Mouse (Mus musculus) telencephalon, adult 2 months (tissue): ENCODE results near the gene Nkx6-2.

Source experiments
- DNase-seq: peaks from one replicate; pipeline ENCODE4 v3.0.0-alpha.2; 2011; ENCODE audit warnings: low read depth, low spot score

The Nkx6-2 gene

DNA sequence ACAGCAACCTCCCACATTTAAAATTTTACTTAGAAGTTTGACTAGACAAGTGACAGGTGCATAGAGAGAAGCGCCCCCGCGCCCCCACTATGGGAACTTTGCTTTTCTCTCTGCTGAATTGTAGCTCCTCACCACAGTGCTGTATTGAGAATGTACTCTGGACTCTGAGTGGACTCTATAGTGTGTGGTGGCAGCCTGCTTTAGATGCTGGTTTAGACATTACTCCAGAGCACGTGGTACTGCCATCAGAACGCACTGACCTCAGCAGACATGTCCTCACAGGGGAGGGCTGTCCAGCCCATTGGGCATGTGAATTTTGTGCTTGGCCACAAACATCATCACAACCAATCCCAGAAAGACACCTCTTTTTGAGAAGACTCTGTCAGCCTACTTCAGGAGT lies 11.8 kb downstream of the Nkx6-2 start:
- no peak for DNase-seq

DNA sequence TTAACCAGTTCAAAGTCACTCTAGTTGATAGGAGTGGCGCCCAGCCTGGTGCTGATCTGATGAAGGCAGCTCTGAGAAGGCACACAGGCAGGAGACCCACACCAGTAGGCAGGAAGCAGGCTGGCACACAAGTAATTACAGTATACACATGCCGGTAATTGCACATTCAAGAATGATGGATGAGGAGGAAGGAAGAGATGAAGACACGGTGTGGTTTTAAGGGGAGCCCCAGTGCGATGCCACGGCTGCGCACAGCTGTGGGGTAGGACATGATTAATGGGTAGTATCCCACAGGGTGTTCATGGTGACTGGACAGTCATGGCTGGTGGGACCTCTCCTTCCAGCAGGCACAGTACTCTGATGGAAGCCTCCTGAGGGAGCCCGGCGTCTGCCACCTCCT lies 16.1 kb downstream of the Nkx6-2 start:
- no peak for DNase-seq

DNA sequence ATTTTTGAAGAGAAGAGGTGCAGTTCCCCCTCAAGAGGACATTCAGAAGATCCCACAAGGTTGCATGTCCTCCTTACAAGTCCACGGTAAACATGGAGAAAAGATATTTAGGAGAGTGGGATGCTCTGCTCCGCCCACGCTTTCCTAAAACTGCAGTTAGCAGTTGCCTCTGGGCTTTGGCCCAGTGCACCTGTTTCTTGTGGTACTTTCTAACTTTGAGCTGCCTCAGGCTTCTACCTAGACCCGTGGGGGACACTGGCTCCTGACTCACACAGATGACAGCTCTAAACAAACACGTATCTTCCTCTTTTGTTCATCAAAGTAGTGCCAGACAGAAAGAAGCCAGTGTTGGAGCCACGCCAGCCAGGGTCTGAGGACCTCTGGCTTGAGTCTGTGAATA lies 16.6 kb downstream of the Nkx6-2 start:
- DNase-seq: no peak

DNA sequence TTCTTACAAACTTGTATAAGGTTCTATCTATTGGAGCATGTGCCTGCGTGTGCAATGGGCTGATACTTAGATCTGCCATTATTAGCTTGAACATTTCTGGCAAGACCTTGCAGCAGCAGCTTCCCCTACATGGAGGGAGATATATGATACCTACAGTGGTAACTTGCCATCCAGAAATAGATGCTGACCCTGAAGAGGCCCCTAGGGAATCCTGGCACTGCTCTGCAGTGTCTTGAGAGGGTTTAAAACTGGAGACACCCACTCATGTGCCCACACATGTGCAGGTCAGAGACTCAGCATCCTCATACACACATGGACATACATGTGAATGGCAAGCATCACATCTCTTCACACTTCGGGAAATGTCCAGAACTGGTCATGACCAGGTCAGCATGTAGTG lies 18.4 kb downstream of the Nkx6-2 start:
- DNase-seq: no peak

DNA sequence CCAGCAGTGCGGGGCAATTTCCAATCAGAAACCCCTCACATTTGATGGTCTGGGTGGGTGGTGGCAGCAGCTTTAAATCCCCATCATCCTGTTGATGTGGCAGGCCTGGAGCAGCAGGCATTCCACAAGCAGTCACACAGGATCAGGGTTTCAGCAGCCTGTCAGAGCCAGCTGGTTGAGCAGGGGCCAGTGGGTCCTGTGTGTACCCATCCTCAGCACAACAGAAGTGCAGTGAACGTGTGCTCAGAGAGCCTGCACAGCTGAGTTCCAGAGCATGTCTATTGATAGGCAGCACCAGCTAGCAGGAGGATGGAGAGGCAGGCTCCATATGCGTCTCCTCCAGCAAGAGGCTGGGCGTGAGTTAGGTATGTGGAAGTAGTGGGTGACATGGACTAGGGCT lies 19.2 kb downstream of the Nkx6-2 start:
- DNase-seq: no peak

DNA sequence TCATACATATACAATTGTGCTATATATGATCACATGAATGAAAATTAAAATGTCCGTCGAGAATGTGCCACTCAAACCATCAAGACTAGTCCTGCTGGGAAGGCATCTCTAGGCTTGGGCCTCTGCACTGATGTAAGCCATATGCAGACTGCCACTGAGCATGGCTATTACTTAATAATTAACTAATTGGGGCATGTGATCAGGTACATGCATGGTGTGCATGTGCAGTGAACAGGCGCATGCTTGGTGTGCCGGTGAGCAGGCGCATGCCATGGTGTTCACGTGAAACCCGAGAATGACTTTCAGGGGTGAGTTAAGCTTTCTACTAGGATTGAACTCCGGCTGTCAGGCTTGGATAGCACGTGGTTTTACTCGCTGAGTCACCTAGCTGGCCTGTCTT lies 22.9 kb downstream of the Nkx6-2 start:
- DNase-seq: no peak

DNA sequence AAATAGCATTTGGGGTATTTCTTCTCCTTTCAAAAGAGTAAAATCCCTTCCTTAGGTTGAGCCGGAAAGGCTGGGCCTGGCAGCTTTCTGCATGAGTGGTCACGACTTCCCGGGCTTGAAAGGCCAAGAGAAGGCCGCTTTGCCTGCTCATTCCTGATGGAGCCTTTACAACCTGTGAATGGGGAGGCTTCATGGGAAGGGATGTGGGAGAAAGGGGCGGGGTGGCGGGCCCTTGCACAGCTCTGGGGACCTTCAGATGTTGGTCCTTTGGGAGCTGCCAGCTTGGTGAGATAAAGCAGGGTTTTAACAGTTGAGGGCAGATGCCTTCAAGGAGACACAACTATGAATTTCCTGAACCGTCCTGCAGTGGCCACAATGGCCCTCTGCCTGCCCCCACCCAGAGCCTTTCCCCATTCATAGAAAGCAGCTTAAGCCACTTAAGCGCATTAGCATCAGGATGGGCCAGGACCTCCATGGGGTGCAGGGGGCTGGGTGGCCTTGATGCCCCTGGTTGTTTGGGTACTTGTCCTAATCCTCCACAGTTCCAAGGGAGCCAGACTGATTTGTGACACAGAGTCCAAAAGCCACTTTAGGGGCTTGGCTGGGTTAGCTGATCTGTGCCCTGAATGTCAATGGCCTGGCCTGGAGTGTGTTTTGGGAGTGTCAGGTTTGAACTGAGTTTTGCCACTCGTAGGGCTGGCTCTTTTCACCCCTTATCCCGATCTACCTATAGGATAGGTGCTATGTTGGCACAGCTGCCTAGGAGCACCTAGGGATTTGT lies 25.7 kb downstream of the Nkx6-2 start:
- no peak for DNase-seq

DNA sequence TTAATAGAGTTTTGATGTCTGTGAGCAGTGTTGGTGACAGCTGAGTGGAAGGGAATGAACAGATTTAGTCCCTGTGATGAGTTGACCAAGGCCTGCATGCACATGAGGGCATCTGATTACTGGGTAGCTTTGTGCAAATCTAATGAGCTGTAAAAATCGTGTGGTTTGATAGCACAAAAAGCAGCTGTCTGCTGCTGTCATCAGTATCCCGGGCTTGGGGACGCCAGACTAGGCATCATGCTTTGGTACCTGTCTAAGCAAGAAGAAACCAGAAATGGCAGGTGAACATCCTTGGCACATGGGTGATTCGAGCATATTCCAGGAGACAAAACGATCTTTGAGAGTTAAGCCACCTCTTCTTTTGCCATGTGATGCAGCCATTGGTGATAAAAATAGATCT lies 26.3 kb downstream of the Nkx6-2 start:
- no peak for DNase-seq

DNA sequence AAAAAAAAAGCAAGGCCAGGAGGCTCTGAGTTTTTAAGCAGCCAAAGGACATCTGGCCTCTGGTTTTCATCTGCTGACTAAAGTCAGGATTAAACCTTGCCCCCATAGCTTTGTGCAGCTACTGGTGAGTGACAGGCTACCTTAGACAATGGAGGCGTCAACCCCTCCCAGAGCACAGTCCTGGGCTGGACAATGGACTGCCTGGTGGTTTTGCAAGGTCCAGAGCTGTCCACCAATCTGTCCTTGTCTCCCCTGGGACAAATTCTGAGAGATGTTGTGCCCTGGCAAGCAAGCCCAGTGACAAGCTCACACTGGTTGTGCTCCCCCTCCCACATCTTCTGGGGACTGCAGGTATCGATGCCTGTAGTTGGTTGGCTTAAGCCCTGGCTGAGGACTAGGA lies 31.1 kb downstream of the Nkx6-2 start:
- no peak for DNase-seq

DNA sequence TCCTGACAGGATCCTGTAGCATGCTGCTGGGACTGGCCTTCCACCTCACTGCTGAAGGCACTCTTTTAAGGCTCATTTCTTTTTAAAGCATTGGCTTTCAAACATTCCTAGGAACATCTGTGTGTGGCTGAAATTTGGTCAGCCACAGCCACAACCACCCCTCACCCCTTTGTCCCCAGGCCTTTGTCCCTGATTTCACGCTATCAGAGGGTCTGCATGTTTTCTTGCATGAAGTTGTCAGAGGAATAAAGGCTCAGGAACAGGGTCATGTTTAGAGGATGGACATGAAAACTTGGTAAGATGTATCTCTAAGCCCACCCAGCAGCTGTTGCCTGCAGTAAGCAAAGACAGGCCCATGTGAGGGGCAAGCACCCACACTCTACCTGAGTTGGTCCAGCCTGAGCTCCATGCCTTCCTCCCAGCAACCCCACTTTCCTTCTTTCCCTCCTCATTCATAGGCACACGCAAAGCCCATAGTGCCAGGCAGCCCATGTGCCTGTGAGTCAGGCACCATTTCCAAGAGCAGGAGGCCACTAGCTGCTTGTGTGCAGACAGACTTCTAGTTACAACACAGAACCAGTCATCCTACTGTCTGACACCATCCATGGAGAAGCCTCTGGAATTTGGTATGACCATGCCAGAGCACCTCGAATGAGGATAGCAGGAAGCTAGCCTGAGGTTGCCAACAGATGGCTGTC lies 32.4 kb downstream of the Nkx6-2 start:
- DNase-seq: no peak

DNA sequence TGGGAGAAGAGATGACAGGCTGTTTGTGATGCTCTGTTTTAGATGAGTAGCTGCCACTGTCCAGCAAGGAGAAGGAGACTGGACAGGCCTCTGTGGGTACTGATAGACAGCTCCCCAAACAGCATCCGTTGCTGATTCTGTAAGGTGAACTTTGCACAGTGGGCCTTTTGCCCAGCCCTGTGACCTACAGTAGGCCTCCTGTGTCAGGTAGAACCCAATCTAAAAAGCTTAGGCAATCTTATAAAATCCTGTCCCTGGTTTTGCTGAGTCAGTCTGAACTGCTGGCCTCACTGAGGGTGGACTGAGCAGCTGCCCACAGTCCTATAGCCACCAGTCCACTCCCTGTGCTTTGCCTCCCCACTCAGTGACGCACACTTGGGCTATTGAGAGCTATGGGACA lies 35.3 kb downstream of the Nkx6-2 start:
- no peak for DNase-seq

DNA sequence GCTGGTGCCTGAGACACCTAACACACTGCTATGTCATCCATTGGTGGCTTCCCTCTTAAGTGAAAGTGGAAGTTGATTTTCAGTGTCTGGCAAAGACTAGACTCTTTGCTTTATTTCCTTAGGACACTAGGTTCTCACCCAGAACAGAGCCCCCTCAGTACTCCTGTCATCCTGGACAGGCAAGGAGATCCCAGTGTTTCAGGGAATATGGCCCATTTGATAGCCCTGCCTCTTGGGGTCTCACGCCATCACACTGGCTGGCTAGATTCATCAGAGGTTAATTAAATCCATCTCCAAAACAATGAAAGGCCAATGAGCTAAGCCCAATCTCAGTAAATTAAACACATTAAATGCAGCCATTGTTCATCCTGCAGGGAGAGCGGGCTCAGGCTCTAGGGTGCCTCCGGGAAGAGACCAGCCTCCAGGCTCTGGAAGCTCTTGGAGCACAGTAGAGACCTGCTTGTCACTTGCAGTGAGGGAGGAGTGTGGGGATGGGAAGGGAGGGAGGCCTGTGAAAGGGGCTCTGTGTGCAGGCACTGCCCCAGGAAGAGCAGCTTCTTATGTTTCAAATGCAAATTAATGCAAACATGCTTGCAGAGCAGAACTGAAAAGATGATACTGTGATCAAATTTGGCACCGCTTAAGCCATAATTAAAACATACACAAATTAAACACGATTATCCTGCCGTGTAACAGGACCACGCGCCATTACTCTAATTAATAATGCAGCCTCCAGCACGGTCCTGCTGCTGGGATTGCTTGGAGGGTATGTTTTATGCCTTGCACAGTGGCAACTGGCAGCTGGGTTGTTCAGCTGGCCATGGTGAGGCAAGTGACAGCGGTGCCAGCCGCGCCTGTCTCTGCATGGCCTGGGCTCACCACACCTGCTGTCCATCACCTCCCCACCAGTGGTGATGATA lies 37.6 kb downstream of the Nkx6-2 start:
- DNase-seq: peak; percentile 79

DNA sequence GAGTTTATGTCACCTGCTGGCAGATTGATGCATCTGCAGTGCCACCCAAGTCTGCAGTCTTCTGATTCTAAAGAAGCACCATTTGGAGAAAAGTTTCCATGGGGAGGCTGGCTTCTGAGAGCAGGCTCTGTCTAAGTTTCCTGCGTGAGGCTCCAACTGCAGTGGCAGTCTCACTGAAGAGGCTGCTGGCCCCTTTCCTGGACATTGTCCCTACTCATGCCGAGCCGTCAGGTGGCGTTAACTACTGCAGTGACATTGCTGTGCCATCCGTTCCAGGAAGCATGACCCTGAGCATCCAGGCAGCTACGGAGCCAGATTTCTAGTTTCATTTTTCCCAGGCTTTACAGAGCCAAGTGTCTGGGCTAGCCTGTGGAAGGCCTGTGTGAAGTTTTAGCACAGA lies 41.2 kb downstream of the Nkx6-2 start:
- no peak for DNase-seq

DNA sequence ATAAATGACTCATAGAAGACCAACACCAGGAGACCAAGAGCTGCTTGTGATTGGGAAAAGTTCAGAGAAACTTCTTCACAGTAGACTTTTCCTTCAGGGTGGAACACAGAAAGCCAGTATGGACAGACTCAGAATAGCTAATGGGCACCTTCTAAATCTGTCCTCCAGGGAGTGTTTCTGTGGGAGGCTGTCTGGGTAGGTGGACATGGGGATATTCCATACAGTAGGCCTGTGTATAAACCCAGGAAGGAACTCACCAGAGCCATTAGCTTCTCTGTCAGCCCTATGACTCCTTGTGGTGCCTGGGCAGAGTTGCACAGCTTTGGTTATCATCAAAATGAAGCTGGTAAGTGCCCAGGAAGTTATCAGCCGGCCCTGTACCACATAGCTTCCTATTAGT lies 42.0 kb downstream of the Nkx6-2 start:
- DNase-seq: peak; percentile 33

DNA sequence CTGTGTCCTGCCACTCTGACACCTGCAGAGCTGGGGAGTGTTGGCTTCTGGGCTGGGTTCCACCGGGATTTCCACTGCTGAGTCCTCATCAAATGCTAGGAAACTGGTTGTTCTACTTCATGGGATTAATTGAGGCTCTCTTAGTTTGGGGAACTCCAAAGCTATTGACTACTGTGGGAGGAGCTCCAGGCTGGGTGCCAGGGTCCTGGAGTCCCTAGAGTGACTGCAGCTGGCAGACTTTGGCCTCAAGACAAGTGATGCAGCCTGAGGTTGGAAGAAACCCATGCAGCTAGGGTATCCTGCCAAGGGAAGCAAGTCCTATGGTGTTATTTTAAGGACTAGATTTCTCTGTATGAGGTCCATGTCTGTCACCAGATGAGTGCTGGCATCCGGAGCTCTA lies 44.1 kb downstream of the Nkx6-2 start:
- DNase-seq: peak; percentile 44

DNA sequence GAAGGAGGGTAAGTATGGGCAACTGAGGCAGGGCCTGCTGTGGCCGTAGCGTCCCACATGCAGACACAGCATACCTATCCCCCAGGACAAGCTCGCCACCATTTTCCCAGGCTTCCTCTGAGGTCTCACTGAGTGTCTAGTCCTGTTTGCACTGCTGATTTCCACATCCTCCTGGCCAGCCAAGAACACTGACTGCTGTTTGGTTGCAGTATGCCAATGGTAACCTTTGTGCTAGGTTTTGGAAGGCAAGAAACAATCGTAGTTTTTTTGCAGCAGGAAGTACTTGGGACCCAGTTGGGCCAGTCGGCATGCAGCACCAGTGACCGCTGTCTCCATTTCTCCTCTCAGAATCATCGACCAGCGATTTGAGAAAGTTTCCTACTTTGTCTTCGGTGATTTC lies 44.8 kb downstream of the Nkx6-2 start:
- no peak for DNase-seq

DNA sequence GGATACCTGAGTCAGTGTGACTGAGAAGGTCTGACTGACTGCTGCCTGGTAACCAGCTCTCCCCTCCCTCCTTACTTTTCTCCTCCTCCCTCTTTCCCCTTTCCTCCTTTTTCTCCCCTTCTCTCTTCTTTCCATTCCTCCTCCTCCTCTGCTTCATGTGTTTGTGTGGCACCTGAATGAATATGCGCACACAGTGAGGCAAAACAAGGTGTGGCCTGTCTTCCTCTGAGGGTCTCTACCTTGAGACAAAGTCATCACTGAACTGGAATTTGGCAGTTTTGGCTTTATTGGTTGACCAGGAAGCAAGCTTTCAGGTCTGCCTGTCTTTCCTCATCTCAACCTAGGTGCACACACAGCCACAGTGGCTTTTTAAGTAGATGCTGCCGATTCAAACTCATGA lies 45.8 kb downstream of the Nkx6-2 start:
- no peak for DNase-seq

DNA sequence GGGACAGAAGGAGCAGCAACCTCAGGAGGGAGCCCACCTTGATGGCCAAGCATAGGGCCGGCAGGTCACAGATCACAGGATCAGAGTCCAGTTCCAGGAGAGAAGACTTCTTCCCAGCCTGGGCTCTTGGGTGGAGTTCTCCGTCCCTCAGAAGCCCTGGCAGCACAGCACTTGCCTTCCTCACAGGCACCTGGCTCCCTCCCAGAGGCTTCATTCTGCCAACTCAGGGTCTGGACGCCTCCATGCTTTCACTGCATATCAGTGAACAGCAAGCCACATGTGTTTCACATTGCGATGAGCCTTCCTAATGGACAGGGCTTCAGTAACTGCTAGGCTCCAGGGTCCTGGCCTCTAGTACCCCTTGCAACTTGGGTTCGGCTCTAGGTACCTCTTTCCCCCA lies 46.3 kb downstream of the Nkx6-2 start:
- no peak for DNase-seq

DNA sequence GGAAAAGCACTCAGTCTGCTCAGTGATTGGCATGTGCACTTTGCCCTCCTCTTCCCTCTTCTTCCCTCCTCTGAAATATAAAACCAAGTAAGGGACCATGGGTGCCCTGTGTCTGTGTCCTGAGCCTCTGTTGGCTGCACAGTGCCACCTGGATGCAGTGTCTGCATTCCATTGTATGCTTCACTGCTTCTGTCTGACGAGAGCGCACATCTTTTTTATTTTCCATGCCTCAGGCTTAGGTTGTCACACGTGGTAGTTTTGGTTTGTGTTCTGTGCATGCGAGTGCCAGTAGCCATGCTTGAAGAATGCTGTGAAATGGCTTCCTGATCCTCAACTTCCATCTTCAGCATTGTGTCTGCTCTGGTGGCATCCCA lies 51.2 kb downstream of the Nkx6-2 start:
- no peak for DNase-seq

DNA sequence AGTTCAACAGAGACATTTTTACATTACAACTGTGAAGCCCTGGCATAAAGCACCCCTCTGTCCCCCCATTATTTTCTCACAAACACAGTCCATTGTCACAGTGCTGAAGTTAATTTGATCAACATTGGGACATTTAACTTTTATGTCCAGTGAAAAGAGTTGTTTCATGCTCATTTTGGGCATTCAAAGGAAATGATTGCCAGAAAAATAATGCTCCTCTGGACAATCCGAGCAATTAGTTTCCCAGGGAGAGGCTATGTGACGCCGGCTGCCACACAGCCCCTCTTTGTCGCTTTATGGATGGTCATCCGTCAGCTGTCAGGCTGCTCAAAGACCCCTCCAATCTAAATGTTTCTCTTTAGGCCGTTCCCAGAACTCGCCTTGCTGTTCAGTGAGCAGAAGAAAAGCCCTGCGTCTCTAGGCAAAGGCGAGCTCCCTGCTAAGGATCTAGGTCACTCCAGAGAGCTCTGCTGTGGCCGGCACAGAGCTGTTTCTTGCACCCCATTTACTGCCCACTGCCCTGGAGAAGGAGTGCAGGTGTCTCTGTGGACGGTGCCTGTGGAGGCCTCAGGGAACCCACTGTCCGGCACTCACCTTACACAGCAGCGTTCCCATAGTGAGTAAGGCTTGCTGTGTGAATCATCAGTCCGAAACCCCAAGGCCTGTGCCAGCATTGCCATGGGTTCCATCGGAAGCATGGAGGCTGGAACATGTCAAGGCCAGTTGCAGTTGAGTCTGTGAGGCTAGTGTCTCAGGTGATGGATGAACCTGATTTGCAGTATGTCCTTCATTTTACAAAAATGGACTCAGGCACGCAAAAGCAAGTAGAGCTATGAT lies 51.8 kb downstream of the Nkx6-2 start:
- DNase-seq: no peak
